Mouse (Mus musculus) neural tube, embryonic 15.5 days (tissue): ENCODE measurements around the gene March8. TPM values are rescaled to one million over a fixed set of nuclear protein-coding genes. Genes with fewer than 3 reads are reported as not detected.

Experiments
- ATAC-seq: fragments of 200-750 bp; cut with Nextera tagmentation; 2 replicates; pipeline ENCODE4 v1.8.0; 2017; ENCODE audit warnings: mild to moderate bottlenecking, moderate TSS enrichment, moderate library complexity; ENCODE audit not compliant: low FRiP score
- H3K27ac ChIP-seq: fragments of 300-500 bp; sonication (generic); replicated peaks from 2 replicates; pipeline ENCODE4 v1.5.1; 2015; ENCODE audit warnings: mild to moderate bottlenecking, inconsistent platforms
- H3K27me3 ChIP-seq: fragments of 300-500 bp; sonication (generic); replicated peaks from 2 replicates; pipeline ENCODE4 v1.6.1; 2015; ENCODE audit warnings: inconsistent platforms
- H3K36me3 ChIP-seq: fragments of 300-500 bp; sonication (generic); 2 replicates; pipeline ENCODE4 v1.6.1; 2015; ENCODE audit warnings: inconsistent platforms
- H3K4me1 ChIP-seq: fragments of 300-500 bp; sonication (generic); 2 replicates; pipeline ENCODE4 v1.6.1; 2015; ENCODE audit warnings: inconsistent platforms
- H3K4me2 ChIP-seq: fragments of 300-500 bp; sonication (generic); 2 replicates; pipeline ENCODE4 v1.6.1; 2015; ENCODE audit warnings: inconsistent platforms, mild to moderate bottlenecking, moderate library complexity
- H3K4me3 ChIP-seq: fragments of 300-500 bp; sonication (generic); replicated peaks from 2 replicates; pipeline ENCODE4 v1.5.1; 2015; ENCODE audit warnings: mild to moderate bottlenecking, inconsistent platforms
- H3K9ac ChIP-seq: fragments of 300-500 bp; sonication (generic); replicated peaks from 2 replicates; pipeline ENCODE4 v1.6.1; 2015; ENCODE audit warnings: mild to moderate bottlenecking, inconsistent platforms
- H3K9me3 ChIP-seq: fragments of 300-500 bp; sonication (generic); replicated peaks from 2 replicates; pipeline ENCODE4 v1.6.1; 2016; ENCODE audit warnings: inconsistent platforms
- WGBS: fragments of 180-500 bp; shearing (Covaris S2); methylation state at CpG from one replicate; pipeline ENCODE4 v1.1.7; 2015; ENCODE audit warnings: mixed read lengths; 5-methylcytosine and 5-hydroxymethylcytosine counted together
- polyA plus RNA-seq: library from polyadenylated mRNA; unstranded; fragments of >200 nt; fragmentation: Nextera tagmentation; extraction: Ambion mirVana; gene quantifications from 2 replicates; pipeline ENCODE4 v1.2.1, GENCODE M21; 2015

The March8 gene
- polyA plus RNA-seq, 1 experiment from 2014 or later: 56.0 TPM

DNA sequence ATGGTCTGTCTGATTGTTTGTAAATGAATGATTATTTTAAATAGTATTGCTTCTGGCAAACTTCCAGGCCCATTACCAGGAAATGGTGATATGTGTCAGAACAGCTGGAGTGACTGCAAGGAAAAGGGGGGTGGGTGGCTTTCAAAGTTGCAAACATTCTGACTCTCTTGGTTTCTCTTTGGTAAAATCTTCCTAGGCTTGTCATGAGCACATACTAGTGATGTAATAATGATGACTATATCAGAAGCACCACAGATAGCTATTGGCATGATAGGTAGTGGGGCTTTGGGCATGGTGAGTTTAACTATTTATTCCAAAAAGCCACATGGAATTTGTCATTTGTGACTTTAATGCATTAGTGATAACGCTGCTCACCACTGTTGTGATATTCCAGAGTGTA is 36.3 kb downstream of the March8 start:
- no peaks in the 10 kb centered on the region for H3K36me3 ChIP-seq
- H3K27me3 ChIP-seq: no peaks in the 10 kb centered on the region
- H3K4me2 ChIP-seq: no peak overlapping the region
- ATAC-seq: no peak
- no peak overlapping the region for H3K27ac ChIP-seq
- WGBS: 88% methylated on average over 1 of the region's 1 CpGs
- no peaks in the 10 kb centered on the region for H3K9me3 ChIP-seq
- H3K4me3 ChIP-seq: no peak overlapping the region
- H3K9ac ChIP-seq: no peak overlapping the region
- 0 out of 2 replicates have a peak, but pooled peaks cover 5% of the 10 kb centered on the region for H3K4me1 ChIP-seq

DNA sequence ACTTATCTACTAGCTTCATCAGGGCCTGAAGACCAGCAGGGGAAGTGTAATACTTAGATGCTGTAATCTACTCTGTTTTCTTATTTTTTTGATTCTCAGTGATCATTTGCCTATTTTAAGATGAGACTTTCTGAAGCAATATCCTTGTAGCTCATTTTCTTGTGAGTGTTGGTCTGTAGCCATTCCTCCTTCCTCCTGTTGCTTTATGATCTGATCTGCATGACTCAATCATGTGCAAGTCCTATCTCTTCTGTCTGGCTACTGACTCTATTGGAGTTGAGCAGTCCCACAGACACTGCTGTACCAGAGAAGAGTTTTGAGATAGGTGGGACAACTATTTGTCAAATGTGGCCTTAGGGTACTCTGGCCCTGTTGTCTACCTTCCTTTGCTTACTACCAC is 36.8 kb downstream of the March8 start:
- Histone ChIP-seq H3K27ac (no peak overlapping the region), H3K9ac (no peak overlapping the region), H3K4me3 (no peak overlapping the region), H3K4me1 (0 out of 2 replicates have a peak, but pooled peaks cover 5% of the 10 kb centered on the region), H3K9me3 (no peaks in the 10 kb centered on the region), H3K4me2 (no peak overlapping the region), H3K27me3 (no peaks in the 10 kb centered on the region), H3K36me3 (no peaks in the 10 kb centered on the region)
- no peak for ATAC-seq

- no peaks in the 10 kb centered on the region for H3K9me3 ChIP-seq
- H3K4me2 ChIP-seq: no peak overlapping the region
- H3K4me3 ChIP-seq: no peak overlapping the region
- no peaks in the 10 kb centered on the region for H3K27me3 ChIP-seq
- no peak for ATAC-seq
- H3K27ac ChIP-seq: no peak overlapping the region
- no peak overlapping the region for H3K9ac ChIP-seq
- H3K36me3 ChIP-seq: no peaks in the 10 kb centered on the region
- H3K4me1 ChIP-seq: peaks cover 10% of the 10 kb centered on the region
- WGBS: 87% methylated on average over 7 of the region's 7 CpGs
These were observed 41.1 kb downstream of the March8 start for GRCm38 (mm10) chr6:116378892-116379291.

DNA sequence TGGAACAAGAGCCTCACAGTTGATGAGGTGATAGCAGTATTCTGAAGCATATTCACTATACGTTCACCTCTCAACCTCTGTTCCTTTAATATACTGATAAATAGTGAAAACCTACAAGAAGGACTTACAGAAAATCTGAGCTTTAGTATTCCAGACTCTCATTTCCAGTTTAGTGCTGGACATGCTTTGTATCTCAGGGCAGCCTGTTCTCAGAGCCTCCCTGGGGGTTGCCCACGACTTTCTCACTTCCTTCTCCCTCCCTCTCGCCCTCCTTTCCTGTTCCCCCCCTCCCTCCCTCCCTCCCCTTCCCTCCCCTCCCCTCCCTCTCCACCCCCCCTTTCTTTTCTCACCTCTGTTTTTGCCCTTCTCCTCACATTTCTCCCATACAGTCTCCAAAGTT is 42.3 kb downstream of the March8 start:
- peaks cover 7% of the 10 kb centered on the region for H3K4me1 ChIP-seq
- H3K27ac ChIP-seq: no peak overlapping the region
- no peak overlapping the region for H3K4me2 ChIP-seq
- no peaks in the 10 kb centered on the region for H3K9me3 ChIP-seq
- no peaks in the 10 kb centered on the region for H3K27me3 ChIP-seq
- 59% methylated on average over 3 of the region's 3 CpGs for WGBS
- no peak overlapping the region for H3K4me3 ChIP-seq
- no peak overlapping the region for H3K9ac ChIP-seq
- no peak for ATAC-seq
- no peaks in the 10 kb centered on the region for H3K36me3 ChIP-seq

GRCm38 (mm10) chr6:116381605-116382004 is 43.8 kb downstream of the March8 start:
- H3K36me3 ChIP-seq: no peaks in the 10 kb centered on the region
- no peak overlapping the region for H3K4me2 ChIP-seq
- H3K27me3 ChIP-seq: no peaks in the 10 kb centered on the region
- H3K27ac ChIP-seq: no peak overlapping the region
- peaks cover 18% of the 10 kb centered on the region for H3K4me1 ChIP-seq
- no peak overlapping the region for H3K9ac ChIP-seq
- 66% methylated on average over 2 of the region's 2 CpGs for WGBS
- H3K9me3 ChIP-seq: no peaks in the 10 kb centered on the region
- no peak for ATAC-seq
- no peak overlapping the region for H3K4me3 ChIP-seq

DNA sequence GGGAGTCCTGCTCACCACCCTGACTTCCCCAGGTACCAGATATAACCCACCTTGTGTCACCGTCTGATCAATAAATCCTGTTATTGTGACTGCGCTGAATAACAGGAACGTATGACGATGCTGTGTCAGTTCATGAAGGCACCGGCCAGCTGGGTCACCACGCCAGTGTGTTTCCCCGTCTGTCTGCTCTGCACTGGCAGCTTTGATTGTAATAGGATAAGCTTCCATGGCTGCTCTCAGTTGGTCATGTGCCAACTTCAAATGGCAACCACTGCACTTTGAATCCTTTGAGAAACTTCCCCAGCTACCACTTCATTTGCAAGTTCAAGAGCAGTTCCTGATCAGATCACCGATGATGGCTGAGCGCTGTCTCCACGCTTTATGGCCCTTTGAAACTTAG is 45.8 kb downstream of the March8 start:
- no peak overlapping the region for H3K9ac ChIP-seq
- no peak overlapping the region for H3K27ac ChIP-seq
- H3K27me3 ChIP-seq: no peaks in the 10 kb centered on the region
- WGBS: 72% methylated on average over 10 of the region's 10 CpGs
- H3K9me3 ChIP-seq: no peaks in the 10 kb centered on the region
- no peaks in the 10 kb centered on the region for H3K36me3 ChIP-seq
- no peak for ATAC-seq
- no peak overlapping the region for H3K4me3 ChIP-seq
- no peak overlapping the region for H3K4me2 ChIP-seq
- peaks cover 18% of the 10 kb centered on the region for H3K4me1 ChIP-seq

DNA sequence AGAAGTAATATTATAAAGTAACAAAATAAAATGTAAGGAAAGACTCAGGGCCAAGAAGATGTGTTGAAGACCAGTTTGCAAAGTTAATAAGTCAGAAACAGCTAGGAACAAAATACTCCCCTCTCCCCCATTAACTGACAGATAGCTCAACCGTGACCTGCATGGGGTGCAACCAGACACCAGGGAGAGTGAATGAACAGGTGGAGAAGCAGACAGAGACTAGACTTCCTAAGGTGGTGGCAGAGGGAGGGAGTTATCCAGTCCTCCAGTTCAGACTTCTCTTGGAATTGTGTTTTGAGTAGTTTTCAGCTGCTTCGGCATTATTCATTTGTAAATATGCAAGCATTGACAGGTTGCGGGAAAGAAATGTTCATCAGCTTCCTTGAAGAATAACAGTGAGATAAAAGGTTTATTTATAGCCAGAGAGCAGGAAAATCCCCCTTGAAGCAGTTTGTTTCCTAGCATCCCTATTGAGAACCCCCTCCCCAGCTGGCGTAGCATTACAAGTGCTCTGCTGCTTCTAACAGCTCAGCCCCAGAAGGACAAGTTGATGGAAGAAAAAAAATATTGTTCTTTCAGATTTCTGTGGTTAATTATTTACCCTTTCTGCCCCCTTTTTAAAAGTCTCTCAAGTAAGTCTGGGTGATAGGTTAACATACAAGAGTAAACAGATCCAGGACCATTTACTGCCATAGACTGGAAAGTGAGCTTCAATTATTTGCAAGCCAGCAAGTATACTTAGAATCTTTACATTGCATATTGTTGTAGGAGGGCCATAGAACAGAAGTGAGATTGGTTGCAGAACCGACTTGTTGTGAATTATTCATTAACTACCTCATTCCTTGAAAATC is 47.6 kb downstream of the March8 start:
- 0 out of 2 replicates have a peak, but pooled peaks have one; percentile 11 for ATAC-seq
- H3K4me1 ChIP-seq: peaks cover 18% of the 10 kb centered on the region
- H3K27me3 ChIP-seq: no peaks in the 10 kb centered on the region
- peak overlapping the region; percentile 18; the same call in 1 of the 2 replicates for H3K4me3 ChIP-seq
- no peak overlapping the region for H3K9ac ChIP-seq
- peak overlapping the region; percentile 72 for H3K27ac ChIP-seq
- no peaks in the 10 kb centered on the region for H3K36me3 ChIP-seq
- H3K4me2 ChIP-seq: peak overlapping the region; percentile 44
- H3K9me3 ChIP-seq: no peaks in the 10 kb centered on the region
- WGBS: 9% methylated on average over 5 of the region's 5 CpGs

- no peaks in the 10 kb centered on the region for H3K9me3 ChIP-seq
- H3K4me1 ChIP-seq: peaks cover 18% of the 10 kb centered on the region
- 0 out of 2 replicates have a peak overlapping the region, but pooled peaks have one; percentile 26 for H3K9ac ChIP-seq
- no peaks in the 10 kb centered on the region for H3K27me3 ChIP-seq
- no peaks in the 10 kb centered on the region for H3K36me3 ChIP-seq
- 21% methylated on average over 4 of the region's 4 CpGs for WGBS
- H3K4me2 ChIP-seq: peak overlapping the region; percentile 44
- H3K27ac ChIP-seq: peak overlapping the region; percentile 72
- peak; percentile 76 for ATAC-seq
- peak overlapping the region; percentile 18; the same call in 1 of the 2 replicates for H3K4me3 ChIP-seq
These were observed 48.2 kb downstream of the March8 start for GRCm38 (mm10) chr6:116386045-116386415.

DNA sequence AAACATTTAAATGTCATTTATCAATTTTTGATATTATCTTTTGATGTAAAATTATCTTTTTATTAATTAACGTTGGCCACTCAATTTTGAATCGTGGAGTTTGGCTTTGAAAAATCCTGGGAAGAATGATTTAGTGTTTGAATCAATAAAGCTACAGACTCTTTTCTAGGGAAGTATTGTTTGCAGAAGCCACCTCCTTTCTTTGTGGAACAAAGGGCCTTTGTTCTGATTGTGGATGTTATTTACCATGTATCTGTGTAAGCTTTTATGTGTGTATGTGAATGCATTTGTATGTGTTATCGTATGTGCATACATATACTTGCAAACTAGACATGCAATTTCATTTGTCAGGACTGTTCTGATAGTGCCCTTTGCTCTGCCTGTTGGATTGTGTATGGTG is 48.7 kb downstream of the March8 start:
- no peak overlapping the region; the same call in 1 of the 2 replicates for H3K4me3 ChIP-seq
- H3K9me3 ChIP-seq: no peaks in the 10 kb centered on the region
- no peak for ATAC-seq
- H3K27ac ChIP-seq: no peak overlapping the region
- H3K4me1 ChIP-seq: peaks cover 18% of the 10 kb centered on the region
- no peaks in the 10 kb centered on the region for H3K36me3 ChIP-seq
- no peaks in the 10 kb centered on the region for H3K27me3 ChIP-seq
- WGBS: 12% methylated on average over 3 of the region's 3 CpGs
- peak overlapping the region; percentile 44 for H3K4me2 ChIP-seq
- no peak overlapping the region for H3K9ac ChIP-seq

GRCm38 (mm10) chr6:116388068-116388467 is 50.2 kb downstream of the March8 start:
- Histone ChIP-seq H3K27ac (no peak overlapping the region), H3K36me3 (no peaks in the 10 kb centered on the region), H3K9ac (no peak overlapping the region), H3K9me3 (no peaks in the 10 kb centered on the region), H3K4me3 (no peak overlapping the region), H3K27me3 (no peaks in the 10 kb centered on the region), H3K4me1 (peaks cover 18% of the 10 kb centered on the region), H3K4me2 (no peak overlapping the region)
- 94% methylated on average over 1 of the region's 1 CpGs for WGBS
- no peak for ATAC-seq

- Histone ChIP-seq H3K27me3 (no peaks in the 10 kb centered on the region), H3K4me2 (no peak overlapping the region), H3K4me3 (no peak overlapping the region), H3K9me3 (no peaks in the 10 kb centered on the region), H3K36me3 (no peaks in the 10 kb centered on the region), H3K4me1 (peaks cover 13% of the 10 kb centered on the region), H3K27ac (no peak overlapping the region), H3K9ac (no peak overlapping the region)
- no peak for ATAC-seq
These were observed 51.7 kb downstream of the March8 start for GRCm38 (mm10) chr6:116389481-116389880.

DNA sequence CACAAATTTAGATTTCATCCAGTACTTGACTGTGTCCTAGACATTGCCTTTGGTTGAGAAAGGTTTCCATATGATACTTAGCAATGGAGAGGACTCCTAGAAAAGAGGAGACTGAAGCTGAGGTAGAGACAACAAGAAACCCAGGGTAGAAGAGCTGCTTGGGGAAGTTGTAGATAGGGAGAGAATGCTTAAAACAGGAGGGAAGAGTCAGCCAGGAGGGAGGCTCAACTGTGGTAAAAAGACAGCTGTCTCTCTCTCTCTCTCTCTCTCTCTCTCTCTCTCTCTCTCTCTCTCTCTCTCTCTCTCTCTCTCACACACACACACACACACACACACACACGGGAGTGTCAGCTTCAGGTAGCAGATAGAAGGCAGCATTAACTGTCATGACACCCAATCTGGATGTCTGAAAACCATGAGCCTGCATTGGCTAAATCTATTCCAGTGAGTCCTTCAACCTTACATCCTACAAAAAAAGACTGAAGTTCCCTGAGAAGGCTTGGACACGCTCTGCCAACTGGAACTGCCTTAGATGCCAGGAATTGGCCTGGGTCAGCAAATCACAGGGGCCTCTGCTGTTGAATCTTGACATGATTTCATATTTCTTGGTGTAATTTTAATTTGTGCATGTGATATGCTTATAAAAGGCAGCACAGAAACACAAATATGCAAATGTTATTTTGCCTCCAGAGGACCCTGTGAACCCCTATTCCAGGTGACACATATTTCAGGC is 57.3 kb downstream of the March8 start:
- Histone ChIP-seq H3K27ac (no peak overlapping the region), H3K9me3 (no peaks in the 10 kb centered on the region), H3K4me3 (no peak overlapping the region), H3K36me3 (no peaks in the 10 kb centered on the region), H3K4me1 (peaks cover 23% of the 10 kb centered on the region), H3K27me3 (no peaks in the 10 kb centered on the region), H3K9ac (no peak overlapping the region), H3K4me2 (no peak overlapping the region)
- 100% methylated on average over 1 of the region's 2 CpGs for WGBS
- no peak for ATAC-seq
